In the genomic region with DNA sequence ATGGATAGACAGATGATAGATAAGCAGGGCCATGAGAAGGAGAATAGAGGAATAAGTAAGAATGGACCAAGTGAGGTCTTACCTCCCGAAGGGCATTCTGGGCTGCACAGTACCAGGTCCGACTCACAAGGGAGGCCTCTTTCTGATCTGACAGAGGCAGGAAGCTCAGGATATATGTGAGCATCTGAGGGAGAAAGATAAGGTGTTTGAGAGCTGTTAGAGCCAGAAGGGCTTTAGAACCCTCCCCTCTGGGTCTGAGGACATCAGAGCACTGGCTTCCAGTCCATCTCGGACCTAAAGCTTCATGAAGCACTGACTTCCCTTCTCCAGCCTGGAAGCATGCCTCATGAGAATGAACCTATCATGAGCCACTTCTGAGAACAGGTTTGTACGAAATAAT, we compare ENCODE assay signal across 23 mouse cellular contexts. TPM values are rescaled to one million over a fixed set of nuclear protein-coding genes. Genes with fewer than 3 reads are reported as not detected.
DNase-seq lines count a peak whose midpoint lies in the region; ATAC-seq lines count a peak whose summit lies in the region.
"Had no signal": no experiment of that assay in that cellular context is flagged by ENCODE, and none has a peak within 500 bp of the region (broad histone marks: within the 10 kb centered on the region; RNA-seq: fewer than 3 reads in every experiment).

No protein-coding gene starts in this region.

- 26% methylated on average over 4 of the region's 4 CpGs for WGBS in liver, embryonic 12.5 days (ENCODE audit: insufficient replicate concordance)
- WGBS in intestine, embryonic 16.5 days = 86% methylated on average over 4 of the region's 4 CpGs

- ATAC-seq in megakaryocyte, adult 5-6 weeks (ENCODE audit: poor library complexity, severe bottlenecking) = no peak
- ATAC-seq in liver, embryonic 12.5 days = peak; percentile 87
- ATAC-seq in megakaryocyte-erythroid progenitor cell, adult 5-6 weeks (replicated peaks; ENCODE audit: low FRiP score, low TSS enrichment, poor library complexity, severe bottlenecking) = peak; percentile 64
- ATAC-seq in intestine, embryonic 16.5 days = no peak
- ATAC-seq: forebrain, embryonic 15.5 days; hindbrain, postnatal 0 days; lung, postnatal 0 days; midbrain, embryonic 15.5 days had no signal

- H3K4me2 ChIP-seq in liver, embryonic 12.5 days = peak overlapping the region; percentile 79
- no peak overlapping the region for H3K4me2 ChIP-seq in intestine, embryonic 16.5 days (ENCODE audit: low read depth, low read length)
- H3K4me2 ChIP-seq: forebrain, embryonic 15.5 days; limb, embryonic 15.5 days; midbrain, embryonic 15.5 days; neural tube, embryonic 15.5 days had no signal

- peak overlapping the region; percentile 95 for H3K27ac ChIP-seq in liver, embryonic 12.5 days
- no peak overlapping the region for H3K27ac ChIP-seq in intestine, embryonic 16.5 days (ENCODE audit: low read length)
- H3K27ac ChIP-seq: forebrain, embryonic 15.5 days; hindbrain, postnatal 0 days; layer of hippocampus, adult 2 months; limb, embryonic 15.5 days; midbrain, embryonic 15.5 days; neural tube, embryonic 15.5 days had no signal

- H3K4me3 ChIP-seq in megakaryocyte, embryonic 14.5 days (replicated peaks) = peak overlapping the region; percentile 96
- H3K4me3 ChIP-seq in liver, embryonic 12.5 days = peak overlapping the region; percentile 80
- no peak overlapping the region for H3K4me3 ChIP-seq in intestine, embryonic 16.5 days (ENCODE audit: low read length)
- H3K4me3 ChIP-seq: forebrain, embryonic 15.5 days; layer of hippocampus, adult 2 months; limb, embryonic 15.5 days; midbrain, embryonic 15.5 days; neural tube, embryonic 15.5 days had no signal

- H3K9ac ChIP-seq in liver, embryonic 12.5 days = peak overlapping the region; percentile 85
- no peak overlapping the region for H3K9ac ChIP-seq in intestine, embryonic 16.5 days (ENCODE audit: low read depth, low read length)
- H3K9ac ChIP-seq: forebrain, embryonic 15.5 days; limb, embryonic 15.5 days; midbrain, embryonic 15.5 days; neural tube, embryonic 15.5 days had no signal

- peaks cover 66% of the 10 kb centered on the region for H3K36me3 ChIP-seq in megakaryocyte, embryonic 14.5 days (replicated peaks; ENCODE audit: low read length)
- peaks cover 49% of the 10 kb centered on the region for H3K36me3 ChIP-seq in liver, embryonic 12.5 days
- H3K36me3 ChIP-seq in intestine, embryonic 16.5 days (ENCODE audit: control insufficient read depth, insufficient read depth, low read length) = no peaks in the 10 kb centered on the region

- H3K9me3 ChIP-seq in megakaryocyte, embryonic 14.5 days = no peaks in the 10 kb centered on the region
- no peaks in the 10 kb centered on the region for H3K9me3 ChIP-seq in liver, embryonic 12.5 days (replicated peaks)
- H3K9me3 ChIP-seq in intestine, embryonic 16.5 days (ENCODE audit: control insufficient read depth, low read length) = no peaks in the 10 kb centered on the region
- H3K9me3 ChIP-seq: forebrain, embryonic 15.5 days; limb, embryonic 15.5 days; midbrain, embryonic 15.5 days; neural tube, embryonic 15.5 days had no signal

- peaks cover 87% of the 10 kb centered on the region for H3K4me1 ChIP-seq in megakaryocyte, embryonic 14.5 days
- H3K4me1 ChIP-seq in liver, embryonic 12.5 days = peaks cover 74% of the 10 kb centered on the region
- peaks cover 15% of the 10 kb centered on the region for H3K4me1 ChIP-seq in intestine, embryonic 16.5 days (ENCODE audit: control insufficient read depth, insufficient read depth, low read length)

- H3K27me3 ChIP-seq in megakaryocyte, embryonic 14.5 days (replicated peaks) = no peaks in the 10 kb centered on the region
- no peaks in the 10 kb centered on the region for H3K27me3 ChIP-seq in liver, embryonic 12.5 days (replicated peaks)
- no peaks in the 10 kb centered on the region for H3K27me3 ChIP-seq in intestine, embryonic 16.5 days (replicated peaks; ENCODE audit: control insufficient read depth, insufficient read depth, low read length)
- H3K27me3 ChIP-seq: forebrain, embryonic 15.5 days; limb, embryonic 15.5 days; midbrain, embryonic 15.5 days; neural tube, embryonic 15.5 days had no signal

- DNase-seq in c-Kit-negative CD71-positive TER-119-positive erythroid progenitor cells, embryonic 14.5 days (ENCODE audit: low read depth, low spot score) = peak; percentile 75
- no peak for DNase-seq in cerebellum, adult 18-20 months
- no peak for DNase-seq in ovary, postnatal 10 days (ENCODE audit: low spot score)
- DNase-seq: adrenal gland, adult 2 months; cerebellum, adult 11-12 months; cerebellum, postnatal 36 days; gastrocnemius, postnatal 14 days; kidney, adult 2 months; kidney, postnatal 14 days; right cerebral cortex, postnatal 14 days; thymus, postnatal 36 days had no signal

RNA-seq across cellular contexts. Expression of gene Lrrc29, which starts 2.9 kb away (rescaled TPM):
- 13.0 and 15.5 TPM in 2 replicates for polyA plus RNA-seq in megakaryocyte, embryonic 14.5 days (2012; ENCODE audit: insufficient read depth, low replicate concordance)
- 0.89 and 1.8 TPM in 2 replicates for total RNA-seq in megakaryocyte, adult 5-6 weeks (2015)
- total RNA-seq in megakaryocyte, adult 5-6 weeks (2017) = 1.7 and 3.1 TPM in 2 replicates
- 9.9 and 10.0 TPM in 2 replicates for polyA plus RNA-seq in liver, embryonic 12.5 days (2016; fragmentation: Nextera tagmentation; extraction: Ambion mirVana)
- total RNA-seq in megakaryocyte-erythroid progenitor cell, adult 5-6 weeks (2014; fragmentation: Nextera tagmentation) = 8.3 and 9.8 TPM in 2 replicates
- total RNA-seq in megakaryocyte-erythroid progenitor cell, adult 5-6 weeks (2017) = 4.8 TPM in 2 replicates
- polyA plus RNA-seq in intestine, embryonic 16.5 days (2015; fragmentation: Nextera tagmentation; extraction: Ambion mirVana) = 1.5 and 1.8 TPM in 2 replicates

RNA-seq across cellular contexts. Expression of gene Tmem208, which starts 3.0 kb away (rescaled TPM):
- polyA plus RNA-seq in megakaryocyte, embryonic 14.5 days (2012; ENCODE audit: insufficient read depth, low replicate concordance) = 61.6 and 71.6 TPM in 2 replicates
- 65.7 and 72.3 TPM in 2 replicates for total RNA-seq in megakaryocyte, adult 5-6 weeks (2015)
- 33.0 and 40.9 TPM in 2 replicates for total RNA-seq in megakaryocyte, adult 5-6 weeks (2017)
- polyA plus RNA-seq in liver, embryonic 12.5 days (2016; fragmentation: Nextera tagmentation; extraction: Ambion mirVana) = 106 and 109 TPM in 2 replicates
- 86.9 and 175 TPM in 2 replicates for total RNA-seq in megakaryocyte-erythroid progenitor cell, adult 5-6 weeks (2014; fragmentation: Nextera tagmentation)
- 46.9 and 64.6 TPM in 2 replicates for total RNA-seq in megakaryocyte-erythroid progenitor cell, adult 5-6 weeks (2017)
- 141 and 142 TPM in 2 replicates for polyA plus RNA-seq in intestine, embryonic 16.5 days (2015; fragmentation: Nextera tagmentation; extraction: Ambion mirVana)

RNA-seq across cellular contexts. Expression of gene Elmo3, which starts 17.8 kb away (rescaled TPM):
- 0.63 TPM in 1 of 2 replicates, not detected in the other for polyA plus RNA-seq in megakaryocyte, embryonic 14.5 days (2012; ENCODE audit: insufficient read depth, low replicate concordance)
- 0.46 and 0.58 TPM in 2 replicates for total RNA-seq in megakaryocyte, adult 5-6 weeks (2015)
- total RNA-seq in megakaryocyte, adult 5-6 weeks (2017) = 0.20 and 0.51 TPM in 2 replicates
- polyA plus RNA-seq in liver, embryonic 12.5 days (2016; fragmentation: Nextera tagmentation; extraction: Ambion mirVana) = 2.7 and 3.0 TPM in 2 replicates
- total RNA-seq in megakaryocyte-erythroid progenitor cell, adult 5-6 weeks (2014; fragmentation: Nextera tagmentation) = 1.4 and 7.7 TPM in 2 replicates
- 0.61 TPM in 1 of 2 replicates, not detected in the other for total RNA-seq in megakaryocyte-erythroid progenitor cell, adult 5-6 weeks (2017)
- polyA plus RNA-seq in intestine, embryonic 16.5 days (2015; fragmentation: Nextera tagmentation; extraction: Ambion mirVana) = 28.0 and 30.3 TPM in 2 replicates

RNA-seq across cellular contexts. Expression of gene Fhod1, which starts 24.6 kb away (rescaled TPM):
- 78.6 and 155 TPM in 2 replicates for polyA plus RNA-seq in megakaryocyte, embryonic 14.5 days (2012; ENCODE audit: insufficient read depth, low replicate concordance)
- 10.9 and 12.6 TPM in 2 replicates for total RNA-seq in megakaryocyte, adult 5-6 weeks (2015)
- total RNA-seq in megakaryocyte, adult 5-6 weeks (2017) = 5.1 and 7.2 TPM in 2 replicates
- polyA plus RNA-seq in liver, embryonic 12.5 days (2016; fragmentation: Nextera tagmentation; extraction: Ambion mirVana) = 1.2 and 1.4 TPM in 2 replicates
- total RNA-seq in megakaryocyte-erythroid progenitor cell, adult 5-6 weeks (2014; fragmentation: Nextera tagmentation) = 7.0 and 9.1 TPM in 2 replicates
- total RNA-seq in megakaryocyte-erythroid progenitor cell, adult 5-6 weeks (2017) = 0.99 and 8.2 TPM in 2 replicates
- polyA plus RNA-seq in intestine, embryonic 16.5 days (2015; fragmentation: Nextera tagmentation; extraction: Ambion mirVana) = 1.4 and 1.8 TPM in 2 replicates

RNA-seq across cellular contexts. Expression of gene Slc9a5, which starts 25.5 kb away (rescaled TPM):
- 4.1 and 16.4 TPM in 2 replicates for polyA plus RNA-seq in megakaryocyte, embryonic 14.5 days (2012; ENCODE audit: insufficient read depth, low replicate concordance)
- total RNA-seq in megakaryocyte, adult 5-6 weeks (2015) = 0.56 and 0.87 TPM in 2 replicates
- total RNA-seq in megakaryocyte, adult 5-6 weeks (2017) = 0.73 and 0.77 TPM in 2 replicates
- polyA plus RNA-seq in liver, embryonic 12.5 days (2016; fragmentation: Nextera tagmentation; extraction: Ambion mirVana) = 0.42 and 0.48 TPM in 2 replicates
- total RNA-seq in megakaryocyte-erythroid progenitor cell, adult 5-6 weeks (2014; fragmentation: Nextera tagmentation) = 0.22 TPM in 1 of 2 replicates, not detected in the other
- 0.04 TPM in 1 of 2 replicates, not detected in the other for total RNA-seq in megakaryocyte-erythroid progenitor cell, adult 5-6 weeks (2017)
- polyA plus RNA-seq in intestine, embryonic 16.5 days (2015; fragmentation: Nextera tagmentation; extraction: Ambion mirVana) = 0.93 and 1.1 TPM in 2 replicates

Comparison
In these comparisons a context has a peak if more than half of its experiments do, and no peak if none do; other contexts are left out.
1. ATAC-seq: peak in liver, embryonic 12.5 days (single experiment) and megakaryocyte-erythroid progenitor cell, adult 5-6 weeks (single experiment); none in megakaryocyte, adult 5-6 weeks (single experiment) and intestine, embryonic 16.5 days (single experiment).